Mouse (Mus musculus): ENCODE measurements around the gene Polg2. TPM values are rescaled to one million over a fixed set of nuclear protein-coding genes. Genes with fewer than 3 reads are reported as not detected.
A peak's percentile ranks its signal among the peaks of the same experiment; 100 is the strongest.

Gene Polg2
- polyA plus RNA-seq, 1 experiment from 2014 or later: 7.9 TPM

- Histone ChIP-seq H3K4me2 (ENCODE audit: low read depth, low read length) (no peak overlapping the region), H3K9ac (replicated peaks) (no peak overlapping the region), H3K9me3 (ENCODE audit: low read length) (no peaks in the 10 kb centered on the region), H3K36me3 (replicated peaks; ENCODE audit: insufficient read depth, low read length) (peaks cover 41% of the 10 kb centered on the region), H3K27me3 (ENCODE audit: insufficient read depth, low read length) (no peaks in the 10 kb centered on the region), H3K4me3 (ENCODE audit: low read depth, low read length) (no peak overlapping the region), H3K4me1 (ENCODE audit: insufficient read depth) (no peaks in the 10 kb centered on the region), H3K27ac (ENCODE audit: low read depth) (no peak overlapping the region)
- TF ChIP-seq EP300 (IDR thresholded peaks at IDR 0.05; ENCODE audit: low read depth): no peak
- TF ChIP-seq CTCF (IDR thresholded peaks at IDR 0.05; ENCODE audit: low read depth): no peak
- no peak for ATAC-seq
- no peak for DNase-seq
- 89% methylated on average over 10 of the region's 10 CpGs for WGBS (ENCODE audit: insufficient replicate concordance)
Observed at GRCm38 (mm10) chr11:106802069-106802627, 22.8 kb upstream of the Polg2 start.

GRCm38 (mm10) chr11:106795679-106796078 is 16.3 kb upstream of the Polg2 start:
- Histone ChIP-seq H3K9ac (replicated peaks) (no peak overlapping the region), H3K36me3 (replicated peaks; ENCODE audit: insufficient read depth, low read length) (peaks cover 31% of the 10 kb centered on the region), H3K4me3 (ENCODE audit: low read depth, low read length) (no peak overlapping the region), H3K27me3 (ENCODE audit: insufficient read depth, low read length) (no peaks in the 10 kb centered on the region), H3K4me1 (ENCODE audit: insufficient read depth) (peaks cover 3% of the 10 kb centered on the region), H3K9me3 (ENCODE audit: low read length) (no peaks in the 10 kb centered on the region), H3K27ac (ENCODE audit: low read depth) (no peak overlapping the region), H3K4me2 (ENCODE audit: low read depth, low read length) (no peak overlapping the region)
- 47% methylated on average over 9 of the region's 9 CpGs for WGBS (ENCODE audit: insufficient replicate concordance)
- DNase-seq: no peak
- TF ChIP-seq EP300 (IDR thresholded peaks at IDR 0.05; ENCODE audit: low read depth): peak; percentile 38; the same call in 1 of the 2 replicates
- TF ChIP-seq CTCF (IDR thresholded peaks at IDR 0.05; ENCODE audit: low read depth): no peak
- 0 out of 2 replicates have a peak, but pooled peaks have one; percentile 10 for ATAC-seq

GRCm38 (mm10) chr11:106793846-106794245 is 14.5 kb upstream of the Polg2 start:
- ATAC-seq (no peak), DNase-seq (no peak)
- no peak overlapping the region for H3K4me3 ChIP-seq (ENCODE audit: low read depth, low read length)
- peaks cover 26% of the 10 kb centered on the region for H3K36me3 ChIP-seq (replicated peaks; ENCODE audit: insufficient read depth, low read length)
- peaks cover 9% of the 10 kb centered on the region for H3K4me1 ChIP-seq (ENCODE audit: insufficient read depth)
- no peak for TF ChIP-seq EP300 (IDR thresholded peaks at IDR 0.05; ENCODE audit: low read depth)
- peak; percentile 51 for TF ChIP-seq CTCF (IDR thresholded peaks at IDR 0.05; ENCODE audit: low read depth)
- no peak overlapping the region for H3K9ac ChIP-seq (replicated peaks)
- no peak overlapping the region for H3K4me2 ChIP-seq (ENCODE audit: low read depth, low read length)
- H3K27ac ChIP-seq (ENCODE audit: low read depth): no peak overlapping the region
- no peaks in the 10 kb centered on the region for H3K9me3 ChIP-seq (ENCODE audit: low read length)
- 77% methylated on average over 4 of the region's 4 CpGs for WGBS (ENCODE audit: insufficient replicate concordance)
- H3K27me3 ChIP-seq (ENCODE audit: insufficient read depth, low read length): no peaks in the 10 kb centered on the region

GRCm38 (mm10) chr11:106789649-106790048 is 10.3 kb upstream of the Polg2 start:
- Histone ChIP-seq H3K9me3 (ENCODE audit: low read length) (no peaks in the 10 kb centered on the region), H3K4me3 (ENCODE audit: low read depth, low read length) (peak overlapping the region; percentile 93), H3K36me3 (replicated peaks; ENCODE audit: insufficient read depth, low read length) (peaks cover 31% of the 10 kb centered on the region), H3K4me1 (ENCODE audit: insufficient read depth) (peaks cover 21% of the 10 kb centered on the region), H3K27me3 (ENCODE audit: insufficient read depth, low read length) (no peaks in the 10 kb centered on the region), H3K9ac (replicated peaks) (peak overlapping the region; percentile 99), H3K4me2 (ENCODE audit: low read depth, low read length) (peak overlapping the region; percentile 89), H3K27ac (ENCODE audit: low read depth) (peak overlapping the region; percentile 100)
- TF ChIP-seq CTCF (IDR thresholded peaks at IDR 0.05; ENCODE audit: low read depth) (no peak), EP300 (IDR thresholded peaks at IDR 0.05; ENCODE audit: low read depth) (no peak)
- ATAC-seq (no peak), DNase-seq (no peak)
- WGBS (ENCODE audit: insufficient replicate concordance): 0% methylated on average over 6 of the region's 6 CpGs

- Histone ChIP-seq H3K27me3 (ENCODE audit: insufficient read depth, low read length) (no peaks in the 10 kb centered on the region), H3K9ac (replicated peaks) (peak within 1 kb of the TSS; percentile 99), H3K4me3 (ENCODE audit: low read depth, low read length) (peak within 1 kb of the TSS; percentile 93), H3K4me2 (ENCODE audit: low read depth, low read length) (peak within 1 kb of the TSS; percentile 89), H3K4me1 (ENCODE audit: insufficient read depth) (peaks cover 21% of the 10 kb centered on the region), H3K27ac (ENCODE audit: low read depth) (peak within 1 kb of the TSS; percentile 100), H3K9me3 (ENCODE audit: low read length) (no peaks in the 10 kb centered on the region), H3K36me3 (replicated peaks; ENCODE audit: insufficient read depth, low read length) (peaks cover 33% of the 10 kb centered on the region)
- peak; percentile 83 for ATAC-seq
- peak; percentile 58 for TF ChIP-seq CTCF (IDR thresholded peaks at IDR 0.05; ENCODE audit: low read depth)
- peak; percentile 48 for TF ChIP-seq EP300 (IDR thresholded peaks at IDR 0.05; ENCODE audit: low read depth)
- DNase-seq: peak; percentile 98
- under 1% methylated on average over 58 of the region's 58 CpGs for WGBS (ENCODE audit: insufficient replicate concordance)
Observed at GRCm38 (mm10) chr11:106788775-106789459, 9.6 kb upstream of the Polg2 start, which contains the start of the genes Ddx5 and Cep95. TSS of gene Ddx5 (minus strand) at chr11:106789185. TSS of gene Cep95 (plus strand) at chr11:106789252.

GRCm38 (mm10) chr11:106788026-106788774 is 8.9 kb upstream of the Polg2 start:
- Histone ChIP-seq H3K4me3 (ENCODE audit: low read depth, low read length) (peak overlapping the region; percentile 93), H3K27ac (ENCODE audit: low read depth) (peak overlapping the region; percentile 100), H3K4me1 (ENCODE audit: insufficient read depth) (peaks cover 21% of the 10 kb centered on the region), H3K9me3 (ENCODE audit: low read length) (no peaks in the 10 kb centered on the region), H3K36me3 (replicated peaks; ENCODE audit: insufficient read depth, low read length) (peaks cover 40% of the 10 kb centered on the region), H3K4me2 (ENCODE audit: low read depth, low read length) (peak overlapping the region; percentile 89), H3K27me3 (ENCODE audit: insufficient read depth, low read length) (no peaks in the 10 kb centered on the region), H3K9ac (replicated peaks) (peak overlapping the region; percentile 99)
- under 1% methylated on average over 62 of the region's 79 CpGs for WGBS (ENCODE audit: insufficient replicate concordance)
- no peak for TF ChIP-seq EP300 (IDR thresholded peaks at IDR 0.05; ENCODE audit: low read depth)
- no peak for TF ChIP-seq CTCF (IDR thresholded peaks at IDR 0.05; ENCODE audit: low read depth)
- peak; percentile 100 for DNase-seq
- ATAC-seq: peak; percentile 83

Data from liver, postnatal 0 days (tissue).